Mouse (Mus musculus): Measurements from ENCODE around the gene Lyzl6. TPM values are rescaled to one million over a fixed set of nuclear protein-coding genes. Genes with fewer than 3 reads are reported as not detected.
"Not testable (repeated sequence)": the region's sequence is repeated elsewhere in the genome, so short reads cannot be mapped to it uniquely, and the experiment has no call there.

Lyzl6 gene
- polyA plus RNA-seq (2012; rRNA removed): not detected in 2 replicates

- Histone ChIP-seq H3K27ac (ENCODE audit: insufficient read depth, low read depth, low read length) (no peak within 1 kb of the TSS), H3K4me1 (ENCODE audit: control insufficient read depth, insufficient read depth, insufficient read length, low read length) (no peaks in the 10 kb centered on the region), H3K36me3 (ENCODE audit: control insufficient read depth, insufficient read depth, low read length) (no peaks in the 10 kb centered on the region), H3K4me3 (ENCODE audit: low read depth, low read length) (no peak within 1 kb of the TSS), H3K27me3 (ENCODE audit: control insufficient read depth, insufficient read depth, low read length) (peaks cover 5% of the 10 kb centered on the region; the same call in 1 of the 2 replicates)
- TF ChIP-seq CTCF (IDR thresholded peaks at IDR 0.05; ENCODE audit: extremely low read depth, insufficient read length, insufficient replicate concordance, low read depth, low read length): no peak
- TF ChIP-seq POLR2A (IDR thresholded peaks at IDR 0.05; ENCODE audit: low read depth, low read length): no peak
- 61% methylated on average over 3 of the region's 3 CpGs for WGBS
Observed at GRCm38 (mm10) chr11:103638790-103639189, at the start of gene Lyzl6. Lyzl6 (minus strand) TSS chr11:103638890.

GRCm38 (mm10) chr11:103686706-103687105 is 48.0 kb upstream of the Lyzl6 start:
- H3K4me3 ChIP-seq (ENCODE audit: low read depth, low read length): no peak overlapping the region
- no peak overlapping the region for H3K27ac ChIP-seq (ENCODE audit: insufficient read depth, low read depth, low read length)
- no peak for TF ChIP-seq CTCF (IDR thresholded peaks at IDR 0.05; ENCODE audit: extremely low read depth, insufficient read length, insufficient replicate concordance, low read depth, low read length)
- no peak for TF ChIP-seq POLR2A (IDR thresholded peaks at IDR 0.05; ENCODE audit: low read depth, low read length)
- peaks cover 21% of the 10 kb centered on the region; the same call in 1 of the 2 replicates for H3K4me1 ChIP-seq (ENCODE audit: control insufficient read depth, insufficient read depth, insufficient read length, low read length)
- H3K36me3 ChIP-seq (ENCODE audit: control insufficient read depth, insufficient read depth, low read length): peaks cover 65% of the 10 kb centered on the region
- 79% methylated on average over 6 of the region's 6 CpGs for WGBS
- no peaks in the 10 kb centered on the region for H3K27me3 ChIP-seq (ENCODE audit: control insufficient read depth, insufficient read depth, low read length)

GRCm38 (mm10) chr11:103685261-103685736 is 46.6 kb upstream of the Lyzl6 start:
- 64% methylated on average over 7 of the region's 7 CpGs for WGBS
- no peaks in the 10 kb centered on the region for H3K27me3 ChIP-seq (ENCODE audit: control insufficient read depth, insufficient read depth, low read length)
- H3K4me1 ChIP-seq (ENCODE audit: control insufficient read depth, insufficient read depth, insufficient read length, low read length): peaks cover 14% of the 10 kb centered on the region; the same call in 1 of the 2 replicates
- peak overlapping the region; percentile 71; the same call in 1 of the 2 replicates for H3K27ac ChIP-seq (ENCODE audit: insufficient read depth, low read depth, low read length)
- peaks cover 77% of the 10 kb centered on the region for H3K36me3 ChIP-seq (ENCODE audit: control insufficient read depth, insufficient read depth, low read length)
- TF ChIP-seq CTCF (IDR thresholded peaks at IDR 0.05; ENCODE audit: extremely low read depth, insufficient read length, insufficient replicate concordance, low read depth, low read length): no peak
- no peak for TF ChIP-seq POLR2A (IDR thresholded peaks at IDR 0.05; ENCODE audit: low read depth, low read length)
- H3K4me3 ChIP-seq (ENCODE audit: low read depth, low read length): no peak overlapping the region

GRCm38 (mm10) chr11:103683667-103684334 is 45.1 kb upstream of the Lyzl6 start:
- peaks cover 5% of the 10 kb centered on the region; the same call in 1 of the 2 replicates for H3K4me1 ChIP-seq (ENCODE audit: control insufficient read depth, insufficient read depth, insufficient read length, low read length)
- no peak overlapping the region for H3K27ac ChIP-seq (ENCODE audit: insufficient read depth, low read depth, low read length)
- peaks cover 84% of the 10 kb centered on the region for H3K36me3 ChIP-seq (ENCODE audit: control insufficient read depth, insufficient read depth, low read length)

GRCm38 (mm10) chr11:103677042-103677441 is 38.4 kb upstream of the Lyzl6 start:
- H3K27me3 ChIP-seq (ENCODE audit: control insufficient read depth, insufficient read depth, low read length); H3K4me1 ChIP-seq (ENCODE audit: control insufficient read depth, insufficient read depth, insufficient read length, low read length); H3K27ac ChIP-seq (ENCODE audit: insufficient read depth, low read depth, low read length); H3K4me3 ChIP-seq (ENCODE audit: low read depth, low read length): not testable (repeated sequence)
- peak; percentile 44; the same call in 1 of the 2 replicates for TF ChIP-seq CTCF (IDR thresholded peaks at IDR 0.05; ENCODE audit: extremely low read depth, insufficient read length, insufficient replicate concordance, low read depth, low read length)
- 52% methylated on average over 2 of the region's 2 CpGs for WGBS
- peaks cover 35% of the 10 kb centered on the region for H3K36me3 ChIP-seq (ENCODE audit: control insufficient read depth, insufficient read depth, low read length)

More at GRCm38 (mm10) chr11:103683667-103684334, 45.1 kb upstream of the Lyzl6 start:
- TF ChIP-seq CTCF (IDR thresholded peaks at IDR 0.05; ENCODE audit: extremely low read depth, insufficient read length, insufficient replicate concordance, low read depth, low read length) (no peak), POLR2A (IDR thresholded peaks at IDR 0.05; ENCODE audit: low read depth, low read length) (no peak)
- H3K4me3 ChIP-seq (ENCODE audit: low read depth, low read length): no peak overlapping the region
- 56% methylated on average over 11 of the region's 11 CpGs for WGBS
- no peaks in the 10 kb centered on the region for H3K27me3 ChIP-seq (ENCODE audit: control insufficient read depth, insufficient read depth, low read length)

GRCm38 (mm10) chr11:103675556-103675955 is 36.9 kb upstream of the Lyzl6 start:
- H3K36me3 ChIP-seq (ENCODE audit: control insufficient read depth, insufficient read depth, low read length): peaks cover 22% of the 10 kb centered on the region
- no peak overlapping the region for H3K27ac ChIP-seq (ENCODE audit: insufficient read depth, low read depth, low read length)
- WGBS: 48% methylated on average over 3 of the region's 3 CpGs
- no peaks in the 10 kb centered on the region for H3K4me1 ChIP-seq (ENCODE audit: control insufficient read depth, insufficient read depth, insufficient read length, low read length)
- H3K4me3 ChIP-seq (ENCODE audit: low read depth, low read length): no peak overlapping the region
- no peaks in the 10 kb centered on the region for H3K27me3 ChIP-seq (ENCODE audit: control insufficient read depth, insufficient read depth, low read length)
- TF ChIP-seq CTCF (IDR thresholded peaks at IDR 0.05; ENCODE audit: extremely low read depth, insufficient read length, insufficient replicate concordance, low read depth, low read length): peak; percentile 72; the same call in 1 of the 2 replicates
- TF ChIP-seq POLR2A (IDR thresholded peaks at IDR 0.05; ENCODE audit: low read depth, low read length): no peak

- no peaks in the 10 kb centered on the region; the same call in 1 of the 2 replicates for H3K27me3 ChIP-seq (ENCODE audit: control insufficient read depth, insufficient read depth, low read length)
- no peaks in the 10 kb centered on the region for H3K36me3 ChIP-seq (ENCODE audit: control insufficient read depth, insufficient read depth, low read length)
- no peak overlapping the region for H3K27ac ChIP-seq (ENCODE audit: insufficient read depth, low read depth, low read length)
- 70% methylated on average over 13 of the region's 13 CpGs for WGBS
- no peaks in the 10 kb centered on the region for H3K4me1 ChIP-seq (ENCODE audit: control insufficient read depth, insufficient read depth, insufficient read length, low read length)
- H3K4me3 ChIP-seq (ENCODE audit: low read depth, low read length): no peak overlapping the region
- TF ChIP-seq POLR2A (IDR thresholded peaks at IDR 0.05; ENCODE audit: low read depth, low read length): no peak
- TF ChIP-seq CTCF (IDR thresholded peaks at IDR 0.05; ENCODE audit: extremely low read depth, insufficient read length, insufficient replicate concordance, low read depth, low read length): no peak
Observed at GRCm38 (mm10) chr11:103666907-103667426, 28.3 kb upstream of the Lyzl6 start.
